Mouse (Mus musculus) leukemia stem cell, adult 10-12 weeks (primary cell): ENCODE measurements around the gene Olfr523. TPM values are rescaled to one million over a fixed set of nuclear protein-coding genes. Genes with fewer than 3 reads are reported as not detected.

Source experiments
- polyA plus RNA-seq: library from polyadenylated mRNA; stranded (reverse); fragments of >175 nt; gene quantifications from 2 replicates; pipeline ENCODE4 v1.2.3, GENCODE M21; 2012; ENCODE audit warnings: low replicate concordance

Olfr523 gene
- polyA plus RNA-seq: not detected in 2 replicates

DNA sequence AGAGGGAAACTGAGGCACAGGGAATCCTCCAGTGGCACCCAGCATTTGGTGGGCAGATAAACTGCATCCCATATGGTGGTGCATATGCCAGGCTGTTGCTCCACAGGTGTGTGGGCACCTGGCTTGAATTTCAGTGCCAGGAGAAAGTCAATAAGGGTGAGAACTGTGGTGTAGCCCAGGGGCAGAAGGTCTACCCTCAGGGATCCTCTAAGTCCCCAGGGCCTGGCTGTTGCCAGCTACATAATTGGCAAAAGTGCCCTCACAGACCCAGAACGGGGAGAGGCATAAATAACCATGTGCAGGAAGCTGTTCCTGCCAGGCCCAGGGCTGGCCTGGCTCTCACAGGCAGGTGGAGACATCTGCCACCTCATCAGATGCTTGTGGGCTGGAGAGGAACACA, at the start of gene Olfr523:
TSS of gene Olfr523 (plus strand) at position 282 of the 400 bp plus-strand sequence.

DNA sequence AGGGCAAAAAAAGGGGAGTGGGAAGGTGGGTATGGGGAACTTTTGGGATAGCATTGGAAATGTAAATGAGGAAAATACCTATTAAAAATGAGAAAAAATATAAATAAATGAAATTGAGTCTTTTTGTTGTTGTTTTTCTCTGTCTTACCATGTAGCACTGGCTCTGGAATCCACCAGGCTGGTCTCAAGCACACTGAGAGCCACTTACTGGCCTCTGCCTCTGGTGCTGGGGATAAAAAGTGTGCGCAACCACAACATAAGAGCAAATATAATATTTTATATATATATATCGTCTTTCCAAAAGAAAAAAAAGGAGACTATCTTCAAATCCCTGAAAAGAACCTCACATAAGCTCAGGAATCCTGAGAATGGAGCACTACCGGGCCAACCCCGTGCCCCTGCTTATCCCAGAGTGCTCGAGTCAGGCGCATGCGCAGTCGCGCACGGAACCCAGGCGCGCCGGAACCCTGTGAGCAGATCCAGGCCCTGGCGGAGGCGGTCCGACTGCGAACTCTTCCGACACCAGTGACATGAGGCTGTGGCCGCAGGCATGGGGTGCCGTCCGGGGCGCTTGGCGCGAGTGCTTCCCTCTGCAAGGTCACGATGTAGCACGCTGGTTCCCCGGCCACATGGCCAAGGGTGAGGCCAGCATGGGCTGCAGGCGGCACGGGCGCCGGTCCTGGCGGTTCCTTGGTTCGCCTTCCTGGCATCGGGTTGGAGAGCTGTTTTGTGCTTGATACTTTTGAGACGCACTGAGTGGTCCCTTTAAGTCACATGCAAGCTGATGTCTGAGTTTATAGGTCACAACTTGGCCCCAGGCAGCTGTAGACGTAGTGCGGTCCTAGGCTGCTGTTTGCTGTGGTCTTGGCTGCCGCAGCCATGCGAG, 35.6 kb upstream of the Olfr523 start, which contains the start of gene Mtg1:
TSS of gene Mtg1 (plus strand) at position 430 of the 886 bp plus-strand sequence.

DNA sequence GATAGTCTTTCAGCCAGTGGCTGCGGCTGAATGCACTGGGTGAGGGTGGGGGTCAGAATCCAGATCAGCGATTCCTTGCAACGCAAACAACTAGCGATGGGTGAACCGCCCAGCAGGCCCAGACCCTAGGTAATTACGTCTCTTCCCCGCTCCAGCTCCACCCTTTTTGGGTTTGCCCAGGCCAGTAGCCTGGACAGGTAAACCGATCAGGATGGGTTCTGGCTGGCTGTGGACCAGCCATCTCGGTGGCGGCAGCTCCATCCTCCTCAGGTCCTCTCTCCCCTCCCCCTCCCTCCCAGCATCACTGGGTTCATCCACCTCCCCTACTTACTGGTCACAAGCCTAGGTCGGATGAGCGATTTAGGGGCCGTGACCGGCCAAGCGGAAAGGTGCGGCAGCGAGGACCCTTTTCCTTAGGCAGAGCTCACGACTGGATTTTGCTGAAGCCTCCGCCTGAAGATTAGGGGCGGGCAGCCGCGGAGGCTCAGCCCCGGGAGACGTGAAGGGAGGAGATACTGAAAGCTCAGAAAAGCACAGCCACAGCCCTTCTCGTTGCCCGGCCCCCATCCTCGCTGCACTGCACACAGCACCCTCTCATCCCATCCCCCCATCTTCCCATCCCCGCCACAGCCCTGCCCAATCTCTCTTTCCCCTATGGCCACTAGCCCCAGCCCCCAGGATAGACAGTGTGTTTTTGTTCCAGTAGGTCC, 18.6 kb upstream of the Olfr523 start, which contains the start of gene Sprn:
TSS of gene Sprn (minus strand) at position 660 of the 710 bp plus-strand sequence.

DNA sequence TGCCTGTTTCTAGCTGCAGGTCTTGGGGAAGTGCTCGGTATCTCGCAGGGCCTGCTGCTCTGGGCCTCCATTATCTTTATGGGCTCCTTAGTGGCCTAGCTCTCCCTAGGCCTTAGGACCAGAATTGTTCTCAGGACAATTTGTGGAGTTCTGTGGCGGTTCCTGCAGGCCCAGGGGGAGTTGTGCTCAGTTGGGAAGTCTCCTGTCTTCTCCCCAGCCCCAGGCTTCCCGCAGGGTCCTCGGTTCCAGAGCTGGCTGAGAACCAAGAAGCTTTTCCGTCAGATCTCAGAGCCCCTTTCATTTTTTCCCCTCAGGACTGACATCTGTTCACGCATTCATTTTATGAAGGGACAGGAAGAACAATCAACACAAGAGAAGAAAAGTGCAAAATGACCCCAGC, 8.4 kb upstream of the Olfr523 start, which contains the start of gene Olfr522:
TSS of gene Olfr522 (minus strand) at position 101 of the 400 bp plus-strand sequence.

DNA sequence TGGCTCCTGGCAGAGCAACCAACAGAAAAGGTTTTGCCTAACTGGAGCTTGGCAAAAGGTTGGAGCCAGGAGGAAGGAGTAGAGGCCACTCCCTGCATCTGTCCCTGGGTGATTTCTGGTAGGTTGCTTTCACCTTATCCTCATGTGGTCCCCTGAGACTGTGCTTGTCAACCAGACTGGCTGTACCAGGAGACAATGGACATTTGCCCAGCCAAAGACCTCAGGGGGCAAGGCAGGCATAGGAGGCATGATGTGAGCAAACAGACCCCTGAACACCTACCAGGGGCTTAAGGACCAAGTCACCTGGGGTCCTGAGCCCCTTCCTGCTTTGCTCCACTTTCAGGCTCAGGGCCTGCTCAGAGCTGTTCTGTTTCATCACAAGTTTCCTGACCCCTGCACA, 32.8 kb downstream of the Olfr523 start, which contains the start of gene Olfr524:
TSS of gene Olfr524 (minus strand) at position 101 of the 400 bp plus-strand sequence.

DNA sequence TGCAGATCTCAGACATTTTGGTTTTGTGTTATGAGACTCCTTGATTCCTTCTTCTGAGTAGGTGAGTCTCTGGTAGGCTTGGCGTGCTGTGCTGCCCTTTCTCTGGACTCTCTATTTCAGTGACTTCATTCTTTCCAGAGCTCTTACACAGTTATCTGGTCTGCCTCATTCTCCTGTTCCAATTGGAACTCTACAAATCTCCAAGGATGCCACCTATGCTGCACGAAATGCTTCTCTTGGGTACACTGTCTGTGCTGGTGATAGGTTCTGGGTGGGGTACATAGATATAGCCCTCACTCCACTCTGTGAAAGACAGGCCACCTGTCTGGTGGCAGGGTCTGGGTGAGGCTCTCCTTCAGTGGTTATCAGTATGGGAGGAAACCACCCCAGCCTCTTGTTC, 45.0 kb downstream of the Olfr523 start, which contains the start of gene Cd163l1:
TSS of gene Cd163l1 (plus strand) at position 301 of the 400 bp plus-strand sequence.

Other genes starting within 250 kb of the Olfr523 start
- gene Utf1, start 229.4 kb upstream of the Olfr523 start, polyA plus RNA-seq: 0.39 and 0.77 TPM in 2 replicates
- not detected in 2 replicates for gene 6430531B16Rik, start 194.5 kb upstream of the Olfr523 start, polyA plus RNA-seq
- 2.5 and 4.3 TPM in 2 replicates for gene Adam8, start 180.7 kb upstream of the Olfr523 start, polyA plus RNA-seq
- 15.0 and 21.8 TPM in 2 replicates for gene Zfp511, start 136.8 kb upstream of the Olfr523 start, polyA plus RNA-seq
- gene Tubgcp2, start 136.5 kb upstream of the Olfr523 start, polyA plus RNA-seq: 2.9 and 8.4 TPM in 2 replicates
- gene Msx3, start 124.1 kb upstream of the Olfr523 start, polyA plus RNA-seq: not detected in 2 replicates
- gene Caly, start 90.7 kb upstream of the Olfr523 start, polyA plus RNA-seq: not detected in 2 replicates
- not detected in 2 replicates for gene Prap1, start 79.8 kb upstream of the Olfr523 start, polyA plus RNA-seq
- 22.3 and 34.2 TPM in 2 replicates for gene Fuom, start 70.8 kb upstream of the Olfr523 start, polyA plus RNA-seq
- 2.6 and 4.2 TPM in 2 replicates for gene Paox, start 57.4 kb upstream of the Olfr523 start, polyA plus RNA-seq
- 2.1 and 6.3 TPM in 2 replicates for gene Echs1, start 56.7 kb upstream of the Olfr523 start, polyA plus RNA-seq
- gene Mtg1, start 35.7 kb upstream of the Olfr523 start, polyA plus RNA-seq: 5.5 and 5.9 TPM in 2 replicates
- not detected in 2 replicates for gene Sprn, start 18.3 kb upstream of the Olfr523 start, polyA plus RNA-seq
- gene Olfr522, start 8.5 kb upstream of the Olfr523 start, polyA plus RNA-seq: not detected in 2 replicates
- not detected in 2 replicates for gene Olfr524, start 32.7 kb downstream of the Olfr523 start, polyA plus RNA-seq
- gene Cd163l1, start 45.0 kb downstream of the Olfr523 start, polyA plus RNA-seq: 0.07 TPM in 1 of 2 replicates, not detected in the other
- 0.05 and 0.08 TPM in 2 replicates for gene 5830411N06Rik, start 74.1 kb downstream of the Olfr523 start, polyA plus RNA-seq
- not detected in 2 replicates for gene Olfr525, start 147.6 kb downstream of the Olfr523 start, polyA plus RNA-seq
- gene Olfr527, start 160.8 kb downstream of the Olfr523 start, polyA plus RNA-seq: not detected in 2 replicates
- 0.06 TPM in 1 of 2 replicates, not detected in the other for gene Olfr60, start 188.5 kb downstream of the Olfr523 start, polyA plus RNA-seq
- not detected in 2 replicates for gene Olfr530, start 203.1 kb downstream of the Olfr523 start, polyA plus RNA-seq
- gene Olfr531, start 229.7 kb downstream of the Olfr523 start, polyA plus RNA-seq: not detected in 2 replicates
- gene Olfr532, start 248.4 kb downstream of the Olfr523 start, polyA plus RNA-seq: not detected in 2 replicates